Mouse (Mus musculus) megakaryocyte, embryonic 14.5 days (primary cell): ENCODE results near the gene Mrpl58.

Experiments
- FLI1 ChIP-seq: IDR thresholded peaks from 2 replicates; pipeline ENCODE4 v1.6.1; 2012; ENCODE audit warnings: low read length, inconsistent platforms, mixed read lengths
- GATA1 ChIP-seq: IDR thresholded peaks from 3 replicates; pipeline ENCODE4 v1.6.1; 2012; ENCODE audit warnings: mixed read lengths, low read length, inconsistent platforms, borderline replicate concordance

DNA sequence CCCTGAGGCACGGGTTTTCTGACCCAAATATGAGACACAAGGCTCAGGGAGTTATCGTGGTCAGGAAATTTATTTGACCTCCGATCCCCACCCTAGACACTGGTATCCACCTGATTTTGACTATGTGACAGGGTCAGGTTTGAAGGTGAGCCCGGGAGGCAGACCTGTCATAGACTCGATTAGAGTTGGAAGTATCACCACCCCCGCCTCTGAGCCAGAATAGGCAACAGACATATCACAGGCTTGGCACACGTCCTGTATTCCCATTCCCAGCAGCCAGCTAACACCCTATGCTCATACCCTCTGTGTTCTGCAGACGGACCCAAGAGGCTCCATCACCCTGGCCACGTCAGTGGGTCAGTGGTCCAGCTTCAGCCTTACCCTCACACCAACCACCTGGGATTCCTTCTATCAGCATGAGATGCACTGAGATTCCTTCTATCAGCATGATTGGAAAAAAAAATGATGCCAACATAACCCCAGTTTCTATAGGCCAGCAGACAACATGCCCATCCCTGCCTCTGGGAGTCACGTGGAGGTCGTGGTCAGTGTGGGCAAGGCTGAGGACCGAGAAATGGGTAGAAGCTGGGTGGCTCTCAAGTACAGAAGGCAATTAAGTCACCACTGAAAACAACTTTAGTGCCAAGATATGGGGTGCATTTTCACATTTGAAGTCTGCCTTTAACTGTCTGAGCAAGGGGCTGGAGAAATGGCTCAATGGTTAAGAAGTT lies 28.7 kb upstream of the Mrpl58 start:
- no peak for TF ChIP-seq GATA1
- TF ChIP-seq FLI1 = no peak
